In genomic region chr10:76961790-76962489, GRCm38 (mm10) we compare ENCODE assay signal across 8 mouse cellular contexts. TPM values are rescaled to one million over a fixed set of nuclear protein-coding genes. Genes with fewer than 3 reads are reported as not detected.
DNase-seq lines count a peak whose midpoint lies in the region; ATAC-seq lines count a peak whose summit lies in the region.

Gene Pcbp3, minus strand, starts transcription at chr10:76961887.

- 0 out of 2 replicates have a peak, but pooled peaks cover 2% of the 10 kb centered on the region for H3K36me3 ChIP-seq in forebrain, embryonic 10.5 days (replicated peaks)
- H3K36me3 ChIP-seq in heart, embryonic 14.5 days (ENCODE audit: control insufficient read depth, insufficient read depth, low read length), result no peaks in the 10 kb centered on the region
- no peaks in the 10 kb centered on the region for H3K36me3 ChIP-seq in liver, embryonic 11.5 days (ENCODE audit: control insufficient read depth, insufficient read depth, low read length)
- no peaks in the 10 kb centered on the region for H3K36me3 ChIP-seq in splenic B cell, adult 2 months (ENCODE audit: control insufficient read depth, insufficient read depth, low read length, poor library complexity, severe bottlenecking)

- no peaks in the 10 kb centered on the region; the same call in 1 of the 2 replicates for H3K27me3 ChIP-seq in forebrain, embryonic 10.5 days (ENCODE audit: poor library complexity, severe bottlenecking)
- no peaks in the 10 kb centered on the region for H3K27me3 ChIP-seq in heart, embryonic 14.5 days (ENCODE audit: control insufficient read depth, insufficient read depth, low read length)
- H3K27me3 ChIP-seq in liver, embryonic 11.5 days (replicated peaks; ENCODE audit: control insufficient read depth, insufficient read depth, low read length), result peaks cover 4% of the 10 kb centered on the region; the same call in 1 of the 2 replicates
- H3K27me3 ChIP-seq in splenic B cell, adult 2 months (ENCODE audit: control insufficient read depth, insufficient read depth, low read length, poor library complexity, severe bottlenecking), result no peaks in the 10 kb centered on the region

- H3K27ac ChIP-seq in forebrain, embryonic 10.5 days, result peak within 1 kb of the TSS; percentile 89
- no peak within 1 kb of the TSS for H3K27ac ChIP-seq in heart, embryonic 14.5 days (replicated peaks in 1 of 2; ENCODE audit: control insufficient read depth in 1 of 2, insufficient read depth in 1 of 2, low read depth in 2 of 2, low read length in 2 of 2)
- no peak within 1 kb of the TSS for H3K27ac ChIP-seq in liver, embryonic 11.5 days (ENCODE audit: low read depth, low read length)

- H3K9me3 ChIP-seq in forebrain, embryonic 10.5 days, result no peaks in the 10 kb centered on the region
- H3K9me3 ChIP-seq in heart, embryonic 14.5 days (ENCODE audit: control insufficient read depth, low read length), result no peaks in the 10 kb centered on the region
- H3K9me3 ChIP-seq in liver, embryonic 11.5 days (ENCODE audit: control insufficient read depth, low read length), result no peaks in the 10 kb centered on the region

- DNase-seq in CD4-positive, CD25-positive, alpha-beta regulatory T cell, adult 2 months (ENCODE audit: low read depth, low spot score), result peak; percentile 99
- peak; percentile 95 for DNase-seq in c-Kit-positive CD71-positive TER-119-negative erythroid progenitor cells, embryonic 14.5 days (ENCODE audit: low read depth)
- peak; percentile 99 for DNase-seq in forebrain, embryonic 10.5 days (ENCODE audit: extremely low spot score, low spot score)
- DNase-seq in kidney, postnatal 10 days, result peak; percentile 99
- DNase-seq in liver, embryonic 11.5 days (ENCODE audit: low spot score), result peak; percentile 91
- peak; percentile 97 for DNase-seq in naive thymus-derived CD4-positive, alpha-beta T cell, adult 2 months (ENCODE audit: low read depth)
- peak; percentile 99 for DNase-seq in splenic B cell, adult 2 months (ENCODE audit: low read depth, low spot score)

- 2% methylated on average over 62 of the region's 62 CpGs for WGBS in forebrain, embryonic 10.5 days
- WGBS in heart, embryonic 14.5 days, result 2% methylated on average over 61 of the region's 62 CpGs
- WGBS in liver, embryonic 11.5 days, result 3% methylated on average over 62 of the region's 62 CpGs

- peak within 1 kb of the TSS; percentile 77 for H3K9ac ChIP-seq in heart, embryonic 14.5 days (ENCODE audit: low read length)
- H3K9ac ChIP-seq in liver, embryonic 11.5 days (ENCODE audit: low read depth, low read length), result peak within 1 kb of the TSS; percentile 71

- peak; percentile 98 for ATAC-seq in heart, embryonic 14.5 days (ENCODE audit: insufficient number of reproducible peaks, insufficient read depth, low FRiP score, low read depth)
- ATAC-seq in liver, embryonic 11.5 days (replicated peaks; ENCODE audit: low FRiP score), result peak; percentile 96

- H3K4me1 ChIP-seq in forebrain, embryonic 10.5 days, result peaks cover 61% of the 10 kb centered on the region
- H3K4me1 ChIP-seq in heart, embryonic 14.5 days (ENCODE audit: control insufficient read depth in 2 of 2, insufficient read depth in 2 of 2, low read length in 2 of 2), result peaks cover 12 to 28% of the 10 kb centered on the region in 2 experiments
- peaks cover 6% of the 10 kb centered on the region for H3K4me1 ChIP-seq in liver, embryonic 11.5 days (replicated peaks; ENCODE audit: control insufficient read depth, insufficient read depth, low read length)

- peak within 1 kb of the TSS; percentile 73 for H3K4me3 ChIP-seq in forebrain, embryonic 10.5 days
- peak within 1 kb of the TSS; percentile 54 to 70 for H3K4me3 ChIP-seq in heart, embryonic 14.5 days (ENCODE audit: control insufficient read depth in 1 of 2, insufficient read depth in 1 of 2, low read depth in 1 of 2, low read length in 2 of 2)
- peak within 1 kb of the TSS; percentile 58 for H3K4me3 ChIP-seq in liver, embryonic 11.5 days (ENCODE audit: low read depth, low read length)

- peak within 1 kb of the TSS; percentile 96 for H3K4me2 ChIP-seq in heart, embryonic 14.5 days (ENCODE audit: low read length)
- H3K4me2 ChIP-seq in liver, embryonic 11.5 days, result peak within 1 kb of the TSS; percentile 92

RNA-seq across cellular contexts. Expression of gene Pcbp3, which starts in this region (rescaled TPM):
- 58.4 and 63.3 TPM in 2 replicates for polyA plus RNA-seq in forebrain, embryonic 10.5 days (2016; fragmentation: Nextera tagmentation; extraction: Ambion mirVana)
- polyA plus RNA-seq in heart, embryonic 14.5 days (2014; fragmentation: Nextera tagmentation; extraction: Ambion mirVana), result 4.0 and 6.3 TPM in 2 replicates
- polyA plus RNA-seq in liver, embryonic 11.5 days (2014; fragmentation: Nextera tagmentation; extraction: Ambion mirVana), result 9.6 and 10.7 TPM in 2 replicates
